Mouse (Mus musculus): Measurements from ENCODE around the gene A3galt2. TPM values are rescaled to one million over a fixed set of nuclear protein-coding genes. Genes with fewer than 3 reads are reported as not detected.

The A3galt2 gene
- polyA plus RNA-seq, 1 experiment from 2014 or later: 0.27 TPM

DNA sequence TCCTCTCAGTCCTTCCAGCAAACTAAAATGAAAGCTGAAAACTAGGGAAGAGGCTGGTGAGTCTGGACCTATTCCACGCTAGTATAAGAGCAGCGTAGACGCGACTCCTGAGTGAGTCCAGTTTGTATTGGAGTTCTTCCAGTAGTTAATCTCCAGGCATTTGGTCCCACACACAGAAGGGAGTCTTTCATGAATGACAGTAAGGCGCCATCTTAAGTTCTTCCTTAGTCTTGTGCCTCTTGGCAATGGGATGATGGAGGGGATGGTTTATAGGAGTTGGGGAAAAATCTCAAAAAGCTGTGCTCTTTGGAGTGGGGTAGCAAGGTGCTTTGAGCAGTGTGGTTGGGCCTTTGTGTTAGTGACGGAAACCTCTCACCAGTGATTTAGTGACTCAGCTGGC is 24.9 kb upstream of the A3galt2 start:
- Histone ChIP-seq H3K27ac (ENCODE audit: low read length) (no peak overlapping the region), H3K9me3 (ENCODE audit: control insufficient read depth, low read depth, low read length) (no peaks in the 10 kb centered on the region), H3K27me3 (ENCODE audit: control insufficient read depth, insufficient read depth, low read length) (no peaks in the 10 kb centered on the region), H3K4me3 (ENCODE audit: low read depth, low read length) (peak overlapping the region; percentile 85; the same call in 1 of the 2 replicates), H3K4me1 (ENCODE audit: control insufficient read depth, insufficient read depth, low read length) (peaks cover 63% of the 10 kb centered on the region), H3K36me3 (ENCODE audit: control insufficient read depth, insufficient read depth, low read length) (peaks cover 8% of the 10 kb centered on the region; the same call in 1 of the 2 replicates), H3K4me2 (replicated peaks; ENCODE audit: low read depth, low read length) (peak overlapping the region; percentile 96), H3K9ac (replicated peaks; ENCODE audit: low read depth, low read length) (0 out of 2 replicates have a peak overlapping the region, but pooled peaks have one; percentile 98)
- ATAC-seq (ENCODE audit: insufficient number of reproducible peaks, insufficient read depth, low FRiP score, low read depth): no peak
- WGBS: 45% methylated on average over 6 of the region's 6 CpGs

DNA sequence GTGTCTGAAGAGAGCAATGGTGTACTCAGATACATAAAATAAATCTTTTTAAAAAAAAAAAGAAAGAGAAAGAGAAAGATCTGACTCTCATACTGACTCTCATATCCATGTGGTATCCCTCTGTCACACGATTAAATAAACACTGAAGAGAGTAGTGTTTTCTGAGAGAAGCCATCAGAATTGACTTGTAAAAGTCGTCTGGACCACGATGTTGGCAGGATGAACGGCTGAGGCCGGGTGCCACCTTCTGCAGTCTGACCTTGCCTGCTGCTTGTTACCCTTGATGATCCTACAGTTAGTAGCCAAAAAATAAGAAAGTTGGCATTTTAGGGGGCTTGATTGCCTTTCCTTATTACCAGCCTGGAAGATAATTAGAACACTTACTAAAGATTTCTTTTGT is 22.4 kb upstream of the A3galt2 start:
- peaks cover 80% of the 10 kb centered on the region for H3K4me1 ChIP-seq (ENCODE audit: control insufficient read depth, insufficient read depth, low read length)
- H3K27me3 ChIP-seq (ENCODE audit: control insufficient read depth, insufficient read depth, low read length): no peaks in the 10 kb centered on the region
- no peak overlapping the region for H3K4me2 ChIP-seq (replicated peaks; ENCODE audit: low read depth, low read length)
- H3K9me3 ChIP-seq (ENCODE audit: control insufficient read depth, low read depth, low read length): no peaks in the 10 kb centered on the region
- 41% methylated on average over 5 of the region's 5 CpGs for WGBS
- peaks cover 10% of the 10 kb centered on the region; the same call in 1 of the 2 replicates for H3K36me3 ChIP-seq (ENCODE audit: control insufficient read depth, insufficient read depth, low read length)
- no peak overlapping the region for H3K27ac ChIP-seq (ENCODE audit: low read length)
- H3K4me3 ChIP-seq (ENCODE audit: low read depth, low read length): no peak overlapping the region
- H3K9ac ChIP-seq (replicated peaks; ENCODE audit: low read depth, low read length): no peak overlapping the region
- no peak for ATAC-seq (ENCODE audit: insufficient number of reproducible peaks, insufficient read depth, low FRiP score, low read depth)

DNA sequence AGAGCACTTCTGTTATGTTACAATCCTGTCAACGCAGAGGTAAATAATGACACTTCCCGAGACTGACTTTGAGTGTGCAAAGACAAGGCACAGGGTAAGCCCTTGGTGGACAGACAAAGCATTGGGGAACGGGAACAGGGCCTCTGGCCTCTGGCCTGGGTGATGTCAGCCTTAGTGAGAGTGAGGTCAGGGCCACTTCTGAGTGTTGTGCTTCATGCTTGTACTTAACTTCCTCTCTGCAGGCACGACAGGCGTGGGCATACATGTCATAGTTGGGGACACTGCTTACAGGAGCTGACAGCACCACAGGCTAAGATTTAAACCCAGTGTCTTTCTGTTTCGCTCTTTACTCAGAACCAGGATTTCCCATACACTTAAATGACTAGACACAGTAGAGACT is 21.7 kb upstream of the A3galt2 start:
- Histone ChIP-seq H3K4me3 (ENCODE audit: low read depth, low read length) (no peak overlapping the region), H3K4me1 (ENCODE audit: control insufficient read depth, insufficient read depth, low read length) (peaks cover 82% of the 10 kb centered on the region), H3K27ac (ENCODE audit: low read length) (peak overlapping the region; percentile 69), H3K36me3 (ENCODE audit: control insufficient read depth, insufficient read depth, low read length) (peaks cover 10% of the 10 kb centered on the region; the same call in 1 of the 2 replicates), H3K27me3 (ENCODE audit: control insufficient read depth, insufficient read depth, low read length) (no peaks in the 10 kb centered on the region), H3K9ac (replicated peaks; ENCODE audit: low read depth, low read length) (no peak overlapping the region), H3K9me3 (ENCODE audit: control insufficient read depth, low read depth, low read length) (no peaks in the 10 kb centered on the region), H3K4me2 (replicated peaks; ENCODE audit: low read depth, low read length) (0 out of 2 replicates have a peak overlapping the region, but pooled peaks have one; percentile 12)
- WGBS: 34% methylated on average over 6 of the region's 6 CpGs
- no peak for ATAC-seq (ENCODE audit: insufficient number of reproducible peaks, insufficient read depth, low FRiP score, low read depth)

DNA sequence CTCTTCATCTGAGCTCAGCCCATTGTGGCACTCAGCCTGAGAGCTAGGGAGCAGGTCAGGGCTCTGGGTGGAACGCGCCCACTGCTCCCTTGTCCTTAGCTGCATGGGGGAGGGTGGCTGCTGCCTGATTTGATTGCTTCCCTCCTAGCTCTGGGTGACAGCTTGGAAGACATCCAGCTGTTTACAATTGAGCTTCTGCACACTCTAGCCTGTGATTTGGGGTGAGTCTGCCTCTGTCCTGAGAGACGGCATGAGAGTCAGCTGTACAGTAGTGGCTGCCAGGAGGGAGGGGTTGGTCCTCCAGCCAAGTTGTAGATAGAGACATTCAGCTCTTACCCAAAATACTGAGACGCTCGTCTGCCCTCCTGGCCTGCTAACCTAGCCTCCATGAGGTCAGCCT is 20.9 kb upstream of the A3galt2 start:
- 23% methylated on average over 5 of the region's 5 CpGs for WGBS
- Histone ChIP-seq H3K9me3 (ENCODE audit: control insufficient read depth, low read depth, low read length) (no peaks in the 10 kb centered on the region), H3K4me3 (ENCODE audit: low read depth, low read length) (no peak overlapping the region), H3K4me2 (replicated peaks; ENCODE audit: low read depth, low read length) (0 out of 2 replicates have a peak overlapping the region, but pooled peaks have one; percentile 12), H3K27ac (ENCODE audit: low read length) (peak overlapping the region; percentile 69; the same call in 1 of the 2 replicates), H3K27me3 (ENCODE audit: control insufficient read depth, insufficient read depth, low read length) (no peaks in the 10 kb centered on the region), H3K36me3 (ENCODE audit: control insufficient read depth, insufficient read depth, low read length) (peaks cover 10% of the 10 kb centered on the region; the same call in 1 of the 2 replicates), H3K4me1 (ENCODE audit: control insufficient read depth, insufficient read depth, low read length) (peaks cover 75% of the 10 kb centered on the region), H3K9ac (replicated peaks; ENCODE audit: low read depth, low read length) (no peak overlapping the region)
- peak; percentile 59; the same call in 1 of the 2 replicates for ATAC-seq (ENCODE audit: insufficient number of reproducible peaks, insufficient read depth, low FRiP score, low read depth)

DNA sequence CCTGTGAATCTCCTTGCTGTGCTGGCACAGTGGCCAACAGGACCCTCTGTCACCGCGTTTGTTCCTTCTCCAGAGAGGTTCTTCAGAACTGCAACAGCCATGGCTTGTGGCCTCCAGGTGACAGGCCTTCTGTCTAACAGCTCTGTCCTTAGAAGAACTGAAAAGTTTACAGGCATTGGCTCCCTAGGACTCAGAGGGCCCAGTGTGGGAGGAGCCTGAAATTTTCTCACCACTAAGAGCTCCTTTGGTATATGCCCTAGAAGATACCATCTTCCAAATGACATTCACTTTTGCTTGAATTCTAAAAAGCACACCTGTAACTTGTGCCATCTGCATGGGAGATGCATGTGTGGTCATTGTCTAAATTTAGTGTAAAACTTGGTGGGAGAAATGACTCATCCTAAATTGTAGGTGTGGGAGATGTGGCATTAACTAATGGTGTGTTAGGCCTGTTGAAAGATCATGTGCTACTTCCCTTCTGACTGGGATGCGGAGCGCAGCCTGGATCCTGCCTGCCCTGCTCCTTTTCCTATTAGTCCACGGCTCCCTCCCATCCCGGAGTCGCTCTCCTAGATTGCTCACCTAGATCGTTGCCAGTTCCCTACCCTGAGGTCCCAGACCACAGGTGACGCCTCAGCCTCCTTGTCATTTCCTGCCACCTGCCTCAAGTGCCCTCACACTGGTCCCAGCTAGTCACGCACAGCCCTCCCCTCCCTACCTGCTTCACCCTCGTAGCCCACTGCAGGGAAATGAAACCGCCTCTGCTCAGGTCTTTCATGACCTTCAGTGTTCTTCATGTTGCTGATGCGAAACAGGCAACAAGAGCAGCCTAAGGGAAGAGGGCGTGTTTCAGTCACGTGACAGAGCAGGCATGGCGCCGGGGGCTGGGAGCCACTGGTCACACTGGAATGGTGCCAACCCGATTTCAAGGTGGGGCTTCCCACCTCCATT is 20.2 kb upstream of the A3galt2 start:
- Histone ChIP-seq H3K9ac (replicated peaks; ENCODE audit: low read depth, low read length) (no peak overlapping the region), H3K27ac (ENCODE audit: low read length) (peak overlapping the region; percentile 61; the same call in 1 of the 2 replicates), H3K4me1 (ENCODE audit: control insufficient read depth, insufficient read depth, low read length) (peaks cover 68% of the 10 kb centered on the region), H3K4me2 (replicated peaks; ENCODE audit: low read depth, low read length) (no peak overlapping the region), H3K9me3 (ENCODE audit: control insufficient read depth, low read depth, low read length) (no peaks in the 10 kb centered on the region), H3K36me3 (ENCODE audit: control insufficient read depth, insufficient read depth, low read length) (peaks cover 10% of the 10 kb centered on the region; the same call in 1 of the 2 replicates), H3K27me3 (ENCODE audit: control insufficient read depth, insufficient read depth, low read length) (no peaks in the 10 kb centered on the region), H3K4me3 (ENCODE audit: low read depth, low read length) (no peak overlapping the region)
- no peak for ATAC-seq (ENCODE audit: insufficient number of reproducible peaks, insufficient read depth, low FRiP score, low read depth)
- 69% methylated on average over 18 of the region's 18 CpGs for WGBS

DNA sequence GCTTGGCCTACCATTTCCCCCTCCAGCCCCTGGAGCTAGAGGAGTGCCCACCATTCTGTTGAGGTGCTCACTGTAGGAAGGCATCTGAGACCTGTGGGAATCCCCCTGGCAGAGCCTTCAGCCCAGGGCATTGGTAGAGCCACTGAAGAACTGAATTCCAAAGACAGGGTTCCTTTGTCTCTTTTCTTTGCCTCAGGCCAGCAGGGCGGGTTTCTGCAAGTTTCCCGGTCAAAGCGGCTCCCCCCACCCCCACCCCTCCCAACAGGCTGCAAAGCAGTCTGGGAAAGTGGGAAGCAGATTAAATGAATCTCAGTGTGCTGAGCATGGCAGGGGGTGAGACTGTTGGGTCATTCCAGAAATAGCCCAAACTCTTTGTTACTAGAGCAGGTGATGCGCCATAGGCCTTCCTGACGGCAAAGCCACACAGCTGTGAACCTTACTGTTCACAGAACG is 18.0 kb upstream of the A3galt2 start:
- Histone ChIP-seq H3K4me3 (ENCODE audit: low read depth, low read length) (no peak overlapping the region), H3K9me3 (ENCODE audit: control insufficient read depth, low read depth, low read length) (no peaks in the 10 kb centered on the region), H3K27ac (ENCODE audit: low read length) (peak overlapping the region; percentile 86), H3K36me3 (ENCODE audit: control insufficient read depth, insufficient read depth, low read length) (peaks cover 5% of the 10 kb centered on the region; the same call in 1 of the 2 replicates), H3K4me2 (replicated peaks; ENCODE audit: low read depth, low read length) (no peak overlapping the region), H3K27me3 (ENCODE audit: control insufficient read depth, insufficient read depth, low read length) (no peaks in the 10 kb centered on the region), H3K9ac (replicated peaks; ENCODE audit: low read depth, low read length) (no peak overlapping the region), H3K4me1 (ENCODE audit: control insufficient read depth, insufficient read depth, low read length) (peaks cover 62% of the 10 kb centered on the region)
- no peak for ATAC-seq (ENCODE audit: insufficient number of reproducible peaks, insufficient read depth, low FRiP score, low read depth)
- WGBS: 39% methylated on average over 6 of the region's 6 CpGs

DNA sequence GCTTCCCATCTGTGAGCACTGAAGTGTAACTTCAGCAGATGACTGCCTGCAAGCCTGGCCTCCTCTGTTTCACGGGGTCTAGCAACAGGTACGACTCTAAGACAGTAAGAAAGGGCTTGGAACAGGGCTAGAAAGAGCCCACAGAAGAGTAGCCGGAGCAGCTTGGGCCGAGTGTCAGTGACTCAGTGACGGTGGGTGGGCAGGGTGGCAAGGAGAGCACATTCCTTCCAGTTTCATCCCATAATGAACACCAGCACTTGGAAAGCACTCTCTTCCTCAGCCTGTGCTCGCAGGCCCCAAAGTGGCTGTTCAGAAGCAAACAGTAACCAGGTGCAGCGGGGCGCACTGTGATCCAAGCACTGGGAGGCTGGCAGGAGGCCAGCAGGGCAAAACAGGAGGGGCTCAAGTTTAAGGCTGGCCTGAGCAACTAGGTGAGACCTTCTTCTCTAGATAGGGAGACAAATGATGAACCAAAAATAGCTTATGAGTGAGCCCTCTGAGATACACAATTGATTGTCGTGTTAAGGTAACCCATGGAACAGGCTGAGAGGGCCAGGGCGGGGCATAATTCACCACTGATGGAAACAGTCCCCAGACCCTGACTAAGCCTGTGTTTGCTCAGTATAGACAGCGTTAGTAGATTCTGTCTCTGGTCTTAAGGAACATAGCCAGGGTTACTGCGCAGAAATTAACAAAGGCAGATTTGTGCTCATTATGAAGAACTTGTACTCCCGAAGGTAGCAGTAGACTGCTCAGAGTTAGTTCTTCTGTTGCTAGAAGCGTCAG is 17.1 kb upstream of the A3galt2 start:
- ATAC-seq (ENCODE audit: insufficient number of reproducible peaks, insufficient read depth, low FRiP score, low read depth): 0 out of 2 replicates have a peak, but pooled peaks have one; percentile 15
- Histone ChIP-seq H3K27ac (ENCODE audit: low read length) (peak overlapping the region; percentile 86), H3K9ac (replicated peaks; ENCODE audit: low read depth, low read length) (no peak overlapping the region), H3K4me3 (ENCODE audit: low read depth, low read length) (no peak overlapping the region), H3K4me2 (replicated peaks; ENCODE audit: low read depth, low read length) (no peak overlapping the region), H3K27me3 (ENCODE audit: control insufficient read depth, insufficient read depth, low read length) (no peaks in the 10 kb centered on the region), H3K4me1 (ENCODE audit: control insufficient read depth, insufficient read depth, low read length) (peaks cover 60% of the 10 kb centered on the region), H3K36me3 (ENCODE audit: control insufficient read depth, insufficient read depth, low read length) (peaks cover 5% of the 10 kb centered on the region; the same call in 1 of the 2 replicates), H3K9me3 (ENCODE audit: control insufficient read depth, low read depth, low read length) (no peaks in the 10 kb centered on the region)
- 44% methylated on average over 14 of the region's 14 CpGs for WGBS

DNA sequence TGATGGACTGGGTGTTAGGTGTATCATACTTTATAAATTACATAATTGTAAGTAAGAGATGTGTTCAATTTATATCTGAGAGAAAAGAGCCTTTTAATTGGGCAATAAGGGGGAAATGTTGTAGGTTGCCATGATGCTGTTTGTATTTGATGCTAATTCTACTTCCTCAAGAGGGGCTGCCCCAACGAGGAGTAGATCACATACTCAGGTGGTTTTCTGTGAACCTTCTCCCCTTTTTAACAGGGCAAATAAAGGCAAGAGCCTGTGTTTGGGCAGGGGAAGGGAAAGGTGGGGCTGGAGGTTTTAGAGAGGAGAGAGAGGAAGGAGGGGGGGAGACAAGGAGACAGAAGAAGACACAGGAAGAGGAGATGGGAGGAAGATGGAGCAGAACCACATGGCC is 14.3 kb upstream of the A3galt2 start:
- Histone ChIP-seq H3K27ac (ENCODE audit: low read length) (no peak overlapping the region; the same call in 1 of the 2 replicates), H3K4me3 (ENCODE audit: low read depth, low read length) (no peak overlapping the region), H3K36me3 (ENCODE audit: control insufficient read depth, insufficient read depth, low read length) (peaks cover 24% of the 10 kb centered on the region), H3K27me3 (ENCODE audit: control insufficient read depth, insufficient read depth, low read length) (no peaks in the 10 kb centered on the region), H3K4me1 (ENCODE audit: control insufficient read depth, insufficient read depth, low read length) (peaks cover 31% of the 10 kb centered on the region), H3K9ac (replicated peaks; ENCODE audit: low read depth, low read length) (no peak overlapping the region), H3K9me3 (ENCODE audit: control insufficient read depth, low read depth, low read length) (no peaks in the 10 kb centered on the region), H3K4me2 (replicated peaks; ENCODE audit: low read depth, low read length) (no peak overlapping the region)
- no peak for ATAC-seq (ENCODE audit: insufficient number of reproducible peaks, insufficient read depth, low FRiP score, low read depth)
- WGBS: 50% methylated on average over 1 of the region's 1 CpGs
